8 mouse cellular contexts compared by ENCODE assay signal in the genomic region with DNA sequence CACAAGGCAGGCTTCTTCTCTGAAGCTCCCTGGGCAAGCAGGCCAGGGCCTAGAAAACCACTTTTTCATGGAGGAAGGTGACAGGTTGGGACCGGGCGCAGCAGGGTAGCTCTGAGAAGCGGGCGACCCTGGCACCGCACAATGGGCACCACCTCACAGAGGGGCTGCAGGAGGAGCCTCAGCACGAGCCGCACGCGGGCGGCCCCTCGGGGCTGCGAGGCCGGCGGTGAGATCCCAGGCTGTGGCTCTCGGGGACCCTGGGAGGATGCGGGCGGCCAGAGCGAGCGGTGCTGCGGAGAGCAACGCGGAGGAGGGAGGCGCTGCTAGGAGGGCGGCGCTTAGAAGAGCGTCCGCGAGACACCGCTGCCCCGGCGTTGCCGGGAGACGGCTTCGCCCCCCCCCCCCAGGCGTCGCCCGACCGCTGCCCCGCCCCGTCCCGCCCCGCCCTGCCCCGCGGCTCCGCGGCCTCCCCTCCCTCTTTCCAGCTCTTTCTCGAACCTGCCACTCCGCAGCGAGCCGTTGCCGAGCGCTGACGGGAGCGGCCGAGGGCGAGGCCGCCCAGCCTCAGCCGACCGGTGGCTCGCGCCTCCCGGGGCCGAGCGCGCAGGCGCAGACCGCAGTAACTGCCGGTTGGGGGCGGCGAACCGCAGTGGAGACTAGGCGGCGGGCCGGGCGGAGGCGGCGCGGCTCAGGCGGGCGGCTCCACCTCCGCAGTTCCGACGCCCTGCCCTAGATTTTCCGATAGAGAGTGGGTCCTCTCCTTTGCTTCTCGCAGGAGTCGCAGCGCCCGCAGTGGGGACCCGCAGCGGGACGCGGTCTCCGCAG. TPM values are rescaled to one million over a fixed set of nuclear protein-coding genes. Genes with fewer than 3 reads are reported as not detected.
A peak's percentile ranks its signal among the peaks of the same experiment; 100 is the strongest.
DNase-seq lines count a peak whose midpoint lies in the region; ATAC-seq and TF ChIP-seq lines count a peak whose summit lies in the region.

No protein-coding gene starts in this region.

- DNase-seq in ES-E14 (ENCODE audit: low read depth, low spot score), result peak; percentile 66
- peak; percentile 94 for DNase-seq in cerebellum, adult 11 months
- peak; percentile 94 for DNase-seq in forebrain, embryonic 14.5 days (ENCODE audit: low spot score)
- peak; percentile 95 to 96 for DNase-seq in heart, postnatal 14 days
- peak; percentile 89 for DNase-seq in layer of hippocampus, adult 11-12 months (ENCODE audit: low spot score)
- peak; percentile 94 for DNase-seq in liver, postnatal 0 days
- peak; percentile 61 for DNase-seq in telencephalon, adult 2 months (ENCODE audit: low read depth, low spot score)

- H3K4me3 ChIP-seq in ES-E14 (ENCODE audit: insufficient read depth in 1 of 2, low read depth in 1 of 2, low read length in 2 of 2, poor library complexity in 1 of 2, severe bottlenecking in 1 of 2), result peak overlapping the region; percentile 81 to 96
- peak overlapping the region; percentile 77 for H3K4me3 ChIP-seq in forebrain, embryonic 14.5 days (ENCODE audit: low read depth, low read length)
- peak overlapping the region; percentile 94 for H3K4me3 ChIP-seq in liver, postnatal 0 days (ENCODE audit: low read depth, low read length)
- H3K4me3 ChIP-seq in neural tube, embryonic 13.5 days, result peak overlapping the region; percentile 85

- peak overlapping the region; percentile 80 for H3K4me2 ChIP-seq in forebrain, embryonic 14.5 days (ENCODE audit: low read length)
- H3K4me2 ChIP-seq in liver, postnatal 0 days (ENCODE audit: low read depth, low read length), result peak overlapping the region; percentile 99
- H3K4me2 ChIP-seq in neural tube, embryonic 13.5 days, result peak overlapping the region; percentile 86

- ATAC-seq in forebrain, embryonic 14.5 days, result peak; percentile 96
- peak; percentile 95 for ATAC-seq in liver, postnatal 0 days
- peak; percentile 97 for ATAC-seq in neural tube, embryonic 13.5 days (ENCODE audit: low read depth)

- intact Hi-C loops in heart, postnatal 14 days (cut with DNase I), result loop anchor here (2.0 to 5.0 kb wide), 2 partner anchors 56 to 218 kb away; a partner anchor contains a TSS

- H3K27ac ChIP-seq in ES-E14 (ENCODE audit: insufficient read depth, low read depth, low read length, poor library complexity, severe bottlenecking), result no peak overlapping the region
- H3K27ac ChIP-seq in forebrain, embryonic 14.5 days (ENCODE audit: low read depth, low read length), result peak overlapping the region; percentile 91
- H3K27ac ChIP-seq in liver, postnatal 0 days (ENCODE audit: low read depth), result peak overlapping the region; percentile 92
- peak overlapping the region; percentile 94 for H3K27ac ChIP-seq in neural tube, embryonic 13.5 days (replicated peaks)

- H3K9me3 ChIP-seq in ES-E14 (ENCODE audit: control insufficient read depth, insufficient read depth, low read depth, low read length), result no peaks in the 10 kb centered on the region
- H3K9me3 ChIP-seq in forebrain, embryonic 14.5 days (replicated peaks; ENCODE audit: control insufficient read depth, low read length), result no peaks in the 10 kb centered on the region
- no peaks in the 10 kb centered on the region for H3K9me3 ChIP-seq in liver, postnatal 0 days (ENCODE audit: low read length)
- no peaks in the 10 kb centered on the region for H3K9me3 ChIP-seq in neural tube, embryonic 13.5 days

- H3K27me3 ChIP-seq in forebrain, embryonic 14.5 days (replicated peaks; ENCODE audit: control insufficient read depth, insufficient read depth, low read length), result no peaks in the 10 kb centered on the region
- no peaks in the 10 kb centered on the region for H3K27me3 ChIP-seq in liver, postnatal 0 days (ENCODE audit: insufficient read depth, low read length)
- H3K27me3 ChIP-seq in neural tube, embryonic 13.5 days, result no peaks in the 10 kb centered on the region

- under 1% methylated on average over 77 of the region's 93 CpGs for WGBS in forebrain, embryonic 14.5 days
- WGBS in liver, postnatal 0 days (ENCODE audit: insufficient replicate concordance), result 5% methylated on average over 59 of the region's 93 CpGs
- WGBS in neural tube, embryonic 13.5 days, result under 1% methylated on average over 71 of the region's 93 CpGs

- no peaks in the 10 kb centered on the region for H3K36me3 ChIP-seq in ES-E14 (ENCODE audit: control insufficient read depth, insufficient read depth, low read length, poor library complexity, severe bottlenecking)
- no peaks in the 10 kb centered on the region for H3K36me3 ChIP-seq in forebrain, embryonic 14.5 days (ENCODE audit: control insufficient read depth, insufficient read depth, low read length)
- H3K36me3 ChIP-seq in liver, postnatal 0 days (replicated peaks; ENCODE audit: insufficient read depth, low read length), result no peaks in the 10 kb centered on the region
- H3K36me3 ChIP-seq in neural tube, embryonic 13.5 days, result no peaks in the 10 kb centered on the region

- H3K9ac ChIP-seq in ES-E14 (ENCODE audit: insufficient read depth, low read depth, low read length, poor library complexity, severe bottlenecking), result peak overlapping the region; percentile 72
- peak overlapping the region; percentile 91 for H3K9ac ChIP-seq in forebrain, embryonic 14.5 days (ENCODE audit: low read length)
- peak overlapping the region; percentile 89 for H3K9ac ChIP-seq in liver, postnatal 0 days (replicated peaks)
- H3K9ac ChIP-seq in neural tube, embryonic 13.5 days, result peak overlapping the region; percentile 84

- in situ Hi-C loops in ES-E14 (cut with MboI; ENCODE audit: low sequenced_read_pairs in 2 of 2, unreplicated experiment in 2 of 2), result no loop called here

- peaks cover 0 to 3% of the 10 kb centered on the region in 2 experiments; a peak in 1 of 4 replicates for H3K4me1 ChIP-seq in ES-E14 (ENCODE audit: control insufficient read depth in 2 of 2, insufficient read depth in 2 of 2, low read length in 2 of 2, poor library complexity in 1 of 2)
- H3K4me1 ChIP-seq in forebrain, embryonic 14.5 days (ENCODE audit: control insufficient read depth, insufficient read depth, low read length), result peaks cover 16% of the 10 kb centered on the region
- H3K4me1 ChIP-seq in liver, postnatal 0 days (ENCODE audit: insufficient read depth), result peaks cover 10% of the 10 kb centered on the region
- peaks cover 21% of the 10 kb centered on the region for H3K4me1 ChIP-seq in neural tube, embryonic 13.5 days (replicated peaks)

- TF ChIP-seq EP300 in liver, postnatal 0 days (IDR thresholded peaks at IDR 0.05; ENCODE audit: low read depth), result no peak

- 0 out of 2 replicates have a peak, but pooled peaks have one; percentile 3 for TF ChIP-seq CTCF in liver, postnatal 0 days (IDR thresholded peaks at IDR 0.05; ENCODE audit: low read depth)

TF ChIP-seq in ES-E14, 5 proteins besides CTCF, POLR2A, EP300 and RAD21:
- no peak for TF ChIP-seq ZNF384 (IDR thresholded peaks at IDR 0.05; ENCODE audit: low read depth, low read length)
- TF ChIP-seq HCFC1 (IDR thresholded peaks at IDR 0.05; ENCODE audit: borderline replicate concordance, insufficient read depth, low read length), result no peak
- no peak for TF ChIP-seq MAFK (IDR thresholded peaks at IDR 0.05; ENCODE audit: insufficient read depth, low read depth, low read length)
- no peak for TF ChIP-seq CHD2 (IDR thresholded peaks at IDR 0.05; ENCODE audit: low read depth, low read length)
- TF ChIP-seq ZC3H11A (IDR thresholded peaks at IDR 0.05; ENCODE audit: borderline replicate concordance, low read depth, low read length), result no peak

RNA-seq across cellular contexts. Expression of a gene that starts 0.8 kb away (rescaled TPM):
- 4.0 and 8.7 TPM in 2 replicates for total RNA-seq in ES-E14 (2012; rRNA removed)
- polyA plus RNA-seq in forebrain, embryonic 14.5 days (2014; fragmentation: Nextera tagmentation; extraction: Ambion mirVana), result 38.2 and 46.0 TPM in 2 replicates
- total RNA-seq in heart, postnatal 14 days (2021), result 10 to 100 TPM; 34.7 to 40.4 TPM
- polyA plus RNA-seq in liver, postnatal 0 days (2015; fragmentation: Nextera tagmentation; extraction: Ambion mirVana), result 7.8 and 11.7 TPM in 2 replicates
- 47.8 and 55.3 TPM in 2 replicates for polyA plus RNA-seq in neural tube, embryonic 13.5 days (2015; fragmentation: Nextera tagmentation; extraction: Ambion mirVana)

RNA-seq across cellular contexts. Expression of a gene that starts 36.4 kb away (rescaled TPM):
- total RNA-seq in ES-E14 (2012; rRNA removed), result 1.3 and 3.2 TPM in 2 replicates
- polyA plus RNA-seq in forebrain, embryonic 14.5 days (2014; fragmentation: Nextera tagmentation; extraction: Ambion mirVana), result 0.25 TPM in 1 of 2 replicates, not detected in the other
- under 1 TPM in 1 of 2 experiments, not detected in 1; 0.39 TPM for total RNA-seq in heart, postnatal 14 days (2021)
- 0.05 and 0.06 TPM in 2 replicates for polyA plus RNA-seq in liver, postnatal 0 days (2015; fragmentation: Nextera tagmentation; extraction: Ambion mirVana)
- 0.22 and 0.24 TPM in 2 replicates for polyA plus RNA-seq in neural tube, embryonic 13.5 days (2015; fragmentation: Nextera tagmentation; extraction: Ambion mirVana)

RNA-seq across cellular contexts. Expression of a gene that starts 54.8 kb away (rescaled TPM):
- 67.7 and 73.8 TPM in 2 replicates for total RNA-seq in ES-E14 (2012; rRNA removed)
- polyA plus RNA-seq in forebrain, embryonic 14.5 days (2014; fragmentation: Nextera tagmentation; extraction: Ambion mirVana), result 26.3 and 30.7 TPM in 2 replicates
- 1 to 10 TPM; 3.3 to 7.4 TPM for total RNA-seq in heart, postnatal 14 days (2021)
- polyA plus RNA-seq in liver, postnatal 0 days (2015; fragmentation: Nextera tagmentation; extraction: Ambion mirVana), result 12.8 and 15.2 TPM in 2 replicates
- 14.0 and 17.9 TPM in 2 replicates for polyA plus RNA-seq in neural tube, embryonic 13.5 days (2015; fragmentation: Nextera tagmentation; extraction: Ambion mirVana)
